Mouse (Mus musculus): ENCODE results near the gene Gm3448. TPM values are rescaled to one million over a fixed set of nuclear protein-coding genes. Genes with fewer than 3 reads are reported as not detected.
"Not testable (repeated sequence)": the region's sequence is repeated elsewhere in the genome, so short reads cannot be mapped to it uniquely, and the experiment has no call there.

Gene Gm3448
- 4.9 and 5.1 TPM in 2 replicates for polyA plus RNA-seq (2015; fragmentation: Nextera tagmentation; extraction: Ambion mirVana)

DNA sequence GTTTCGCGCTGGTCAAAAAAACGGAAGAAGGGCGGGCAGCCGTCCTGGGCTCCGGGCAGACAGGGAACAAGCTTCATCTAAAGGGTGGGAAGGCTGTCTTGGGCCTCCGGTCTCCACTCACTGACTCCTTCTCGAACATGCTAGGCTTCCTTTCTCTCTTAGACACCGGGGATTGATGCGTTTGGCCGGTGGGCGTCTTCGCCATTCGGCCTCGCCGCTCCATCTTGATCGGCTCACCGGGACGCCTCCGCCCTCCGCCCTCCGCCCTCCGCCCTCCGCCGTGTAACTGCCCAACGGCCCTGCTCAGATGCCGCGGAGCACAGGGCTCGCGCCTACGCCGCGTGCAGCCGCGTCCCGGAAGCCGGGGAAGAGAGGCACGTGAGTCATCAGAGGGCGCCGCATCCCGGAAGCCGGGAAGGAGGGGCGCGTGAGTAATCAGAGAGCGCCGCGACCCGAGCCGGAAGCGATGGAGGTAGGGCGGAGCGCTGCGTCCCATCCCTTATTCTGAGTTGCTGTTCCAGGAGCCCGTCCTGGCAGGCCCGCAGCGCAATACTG is at the start of gene Gm3448, which contains the start of the genes Ermard and Tcte3:
TSS of gene Gm3448 (minus strand) at position 363 of the 555 bp plus-strand sequence.
TSS of gene Ermard (plus strand) at position 34 of the 555 bp plus-strand sequence.
TSS of gene Tcte3 (minus strand) at position 314 of the 555 bp plus-strand sequence.
- H3K4me3 ChIP-seq; H3K9me3 ChIP-seq; H3K4me1 ChIP-seq (replicated peaks); H3K9ac ChIP-seq; H3K27ac ChIP-seq; H3K27me3 ChIP-seq; H3K36me3 ChIP-seq; H3K4me2 ChIP-seq: not testable (repeated sequence)
- WGBS = 0% methylated on average over 17 of the region's 56 CpGs
- ATAC-seq (ENCODE audit: low FRiP score) = peak; percentile 98

DNA sequence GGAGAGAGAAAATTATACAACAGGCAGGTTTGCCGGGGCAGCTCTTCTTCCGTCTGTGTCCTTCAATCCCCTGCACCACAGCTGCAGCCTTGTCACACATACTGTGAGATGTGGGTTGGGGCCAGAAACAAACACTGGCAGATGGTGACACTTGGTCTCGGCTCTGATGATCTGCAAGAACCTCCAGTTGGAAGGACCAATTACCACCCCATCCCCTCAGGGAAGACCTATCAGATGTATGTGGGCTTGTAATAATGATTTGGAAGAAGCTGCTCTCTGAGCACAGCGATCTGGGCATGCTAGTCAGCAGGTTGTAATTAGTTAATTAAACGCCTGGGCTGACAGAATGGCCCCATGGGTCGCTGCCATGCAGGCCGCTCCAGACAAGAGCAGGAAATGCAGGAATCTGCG is 47.3 kb upstream of the Gm3448 start:
- Histone ChIP-seq H3K36me3 (no peaks in the 10 kb centered on the region), H3K9me3 (no peaks in the 10 kb centered on the region), H3K27ac (peak overlapping the region; percentile 78), H3K27me3 (peaks cover 7% of the 10 kb centered on the region; the same call in 1 of the 2 replicates), H3K4me1 (replicated peaks) (peaks cover 35% of the 10 kb centered on the region), H3K4me2 (peak overlapping the region; percentile 21), H3K4me3 (0 out of 2 replicates have a peak overlapping the region, but pooled peaks have one; percentile 3), H3K9ac (peak overlapping the region; percentile 49; the same call in 1 of the 2 replicates)
- ATAC-seq (ENCODE audit: low FRiP score) = peak; percentile 87
- WGBS = 13% methylated on average over 8 of the region's 8 CpGs

DNA sequence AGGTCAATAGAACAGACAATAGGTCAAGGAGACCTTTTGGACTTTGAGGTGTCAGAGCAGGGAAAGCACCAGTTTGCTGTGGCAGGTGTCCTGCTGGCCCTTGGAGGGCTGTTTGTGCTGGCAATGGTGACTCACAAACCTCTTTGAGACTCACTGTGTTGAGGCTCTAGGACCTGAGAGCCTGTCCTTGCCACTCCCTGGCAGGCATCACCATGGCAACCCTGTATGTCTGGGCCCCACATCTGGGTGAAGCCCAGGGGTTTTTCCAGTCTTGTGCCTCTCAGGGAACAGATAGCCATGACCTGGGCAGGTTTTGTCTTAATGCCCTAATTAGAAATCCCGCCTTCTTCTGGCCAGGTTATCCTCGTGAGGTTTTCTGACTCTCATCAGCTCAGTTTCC is 46.8 kb upstream of the Gm3448 start:
- 19% methylated on average over 2 of the region's 2 CpGs for WGBS
- H3K4me2 ChIP-seq = peak overlapping the region; percentile 20

DNA sequence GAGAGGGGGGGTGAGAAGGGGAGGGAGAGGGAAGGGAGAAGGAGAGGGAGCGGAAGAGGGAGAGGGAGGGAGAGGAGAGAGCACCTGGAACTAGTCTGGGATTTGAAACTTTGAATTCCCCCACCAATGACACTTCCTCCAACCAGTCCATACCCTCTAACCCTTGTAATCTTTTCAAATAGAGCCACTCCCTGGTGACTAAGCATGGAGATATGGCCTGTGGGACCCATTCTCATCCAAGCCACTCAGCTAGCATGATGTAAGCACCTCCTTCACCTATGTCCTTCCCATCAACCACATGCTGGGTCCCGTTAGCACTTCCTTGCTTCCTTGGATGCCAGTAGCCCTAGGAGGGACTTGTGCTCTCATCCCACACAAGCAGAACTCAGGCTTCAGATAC is 43.7 kb upstream of the Gm3448 start:
- ATAC-seq (ENCODE audit: low FRiP score) = no peak
- Histone ChIP-seq H3K36me3 (no peaks in the 10 kb centered on the region), H3K27ac (no peak overlapping the region), H3K4me1 (replicated peaks) (peaks cover 31% of the 10 kb centered on the region), H3K4me3 (no peak overlapping the region), H3K9ac (no peak overlapping the region), H3K9me3 (no peaks in the 10 kb centered on the region), H3K4me2 (no peak overlapping the region), H3K27me3 (peaks cover 5% of the 10 kb centered on the region; the same call in 1 of the 2 replicates)
- 76% methylated on average over 2 of the region's 2 CpGs for WGBS

More for the DNA sequence above, 46.8 kb upstream of the Gm3448 start:
- Histone ChIP-seq H3K4me3 (no peak overlapping the region), H3K4me1 (replicated peaks) (peaks cover 31% of the 10 kb centered on the region), H3K9me3 (no peaks in the 10 kb centered on the region), H3K9ac (0 out of 2 replicates have a peak overlapping the region, but pooled peaks have one; percentile 49), H3K36me3 (no peaks in the 10 kb centered on the region), H3K27ac (peak overlapping the region; percentile 78), H3K27me3 (peaks cover 7% of the 10 kb centered on the region; the same call in 1 of the 2 replicates)
- peak; percentile 68 for ATAC-seq (ENCODE audit: low FRiP score)

DNA sequence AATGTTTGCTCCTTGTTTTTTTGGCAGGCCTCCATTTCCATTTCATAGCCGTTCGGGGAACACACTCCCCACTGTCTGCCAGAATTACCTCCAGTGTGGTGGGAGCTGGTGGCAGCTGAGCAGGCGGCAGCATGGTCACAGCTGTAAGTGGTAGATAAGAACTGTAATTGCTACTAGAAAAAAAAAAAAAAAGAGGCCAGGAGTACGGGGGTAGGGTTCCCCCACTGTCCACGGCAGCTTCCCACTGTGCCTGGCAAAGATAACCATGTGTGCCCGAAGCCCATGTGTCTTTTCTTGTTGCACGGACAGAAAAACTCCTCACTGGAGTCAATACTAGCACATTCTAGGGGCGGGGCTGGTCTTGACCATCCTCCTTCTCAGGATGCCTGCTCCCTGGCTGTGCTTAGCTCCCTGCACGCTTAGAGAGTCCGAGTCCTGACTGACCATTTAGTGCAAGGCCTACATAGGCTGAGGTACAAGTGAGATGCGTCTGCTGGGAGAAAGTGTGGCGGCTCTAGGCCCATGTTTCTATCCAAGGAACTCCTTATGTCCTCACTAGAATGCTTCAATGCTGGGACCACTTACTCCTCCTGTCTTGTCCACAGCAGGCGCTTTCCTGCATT is 43.0 kb upstream of the Gm3448 start:
- peaks cover 9% of the 10 kb centered on the region; the same call in 1 of the 2 replicates for H3K27me3 ChIP-seq
- H3K36me3 ChIP-seq = no peaks in the 10 kb centered on the region
- H3K4me1 ChIP-seq (replicated peaks) = peaks cover 28% of the 10 kb centered on the region
- H3K4me2 ChIP-seq = no peak overlapping the region
- no peaks in the 10 kb centered on the region for H3K9me3 ChIP-seq
- no peak overlapping the region for H3K27ac ChIP-seq
- H3K9ac ChIP-seq = no peak overlapping the region
- no peak overlapping the region for H3K4me3 ChIP-seq
- no peak for ATAC-seq (ENCODE audit: low FRiP score)
- 60% methylated on average over 13 of the region's 13 CpGs for WGBS

DNA sequence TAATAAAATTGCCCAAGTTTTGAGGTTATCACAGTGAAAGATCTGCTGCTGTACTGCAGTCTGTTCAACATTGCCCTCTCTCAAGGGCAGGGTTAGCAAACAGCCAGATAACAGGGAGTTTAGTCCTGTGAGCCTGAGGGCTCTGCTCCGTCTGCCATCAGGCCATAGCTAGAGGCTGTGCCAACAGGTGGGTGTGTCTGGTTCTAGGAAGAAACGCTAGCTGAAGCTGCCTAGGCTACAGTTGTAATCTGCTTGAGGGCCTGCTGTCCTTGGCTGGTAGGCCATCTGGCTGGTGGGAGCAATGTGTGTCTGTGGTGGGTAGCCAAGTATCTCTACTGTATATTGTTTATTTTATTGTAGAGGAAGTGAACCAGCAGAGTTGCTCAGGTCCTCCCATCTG is 36.2 kb upstream of the Gm3448 start:
- WGBS = 57% methylated on average over 2 of the region's 2 CpGs
- Histone ChIP-seq H3K9ac (no peak overlapping the region), H3K4me3 (no peak overlapping the region), H3K9me3 (no peaks in the 10 kb centered on the region), H3K4me2 (no peak overlapping the region), H3K27ac (no peak overlapping the region), H3K4me1 (replicated peaks) (no peaks in the 10 kb centered on the region), H3K27me3 (peaks cover 19% of the 10 kb centered on the region), H3K36me3 (no peaks in the 10 kb centered on the region)
- ATAC-seq (ENCODE audit: low FRiP score) = no peak

DNA sequence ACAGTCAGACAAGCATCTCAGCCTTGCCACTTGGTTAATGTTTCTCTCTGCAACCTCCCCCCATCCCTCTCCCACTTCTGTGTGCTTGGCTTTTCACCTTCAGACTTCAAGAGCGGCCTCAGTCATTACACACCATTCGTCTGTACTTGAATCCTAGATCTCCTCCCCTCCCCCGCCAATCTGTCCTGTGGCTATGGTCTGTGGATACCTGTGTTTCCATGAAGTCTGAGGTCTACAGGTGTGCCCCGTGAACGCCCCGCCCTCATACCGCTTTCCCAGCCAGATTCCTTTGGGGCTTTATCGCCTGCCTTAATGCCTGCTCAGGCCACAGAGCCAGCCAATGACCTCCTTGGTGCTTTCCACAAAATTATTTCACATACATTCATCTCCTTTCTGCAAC is 33.7 kb upstream of the Gm3448 start:
- Histone ChIP-seq H3K4me3 (no peak overlapping the region), H3K36me3 (no peaks in the 10 kb centered on the region), H3K4me1 (replicated peaks) (no peaks in the 10 kb centered on the region), H3K27me3 (peaks cover 18% of the 10 kb centered on the region; the same call in 1 of the 2 replicates), H3K9ac (no peak overlapping the region), H3K9me3 (no peaks in the 10 kb centered on the region), H3K27ac (no peak overlapping the region), H3K4me2 (no peak overlapping the region)
- 84% methylated on average over 8 of the region's 8 CpGs for WGBS
- no peak for ATAC-seq (ENCODE audit: low FRiP score)

DNA sequence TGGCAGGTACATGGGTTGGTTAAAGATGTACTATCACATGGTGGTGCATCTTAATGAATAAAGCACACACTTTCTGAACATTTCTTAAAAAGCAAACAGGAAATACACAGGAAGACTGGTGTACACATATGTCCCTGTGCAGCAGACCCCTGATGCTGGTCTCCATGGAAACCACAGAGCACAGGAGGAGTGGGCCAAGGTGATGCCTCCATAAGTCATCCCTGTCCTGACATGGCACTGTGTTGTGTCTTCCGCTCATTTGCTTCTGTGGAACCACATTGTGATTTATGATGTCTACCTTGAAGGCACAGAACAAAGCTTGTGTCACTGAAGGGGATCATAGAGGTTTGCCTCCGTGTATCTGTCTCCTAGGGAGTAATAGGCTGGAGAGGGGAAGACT is 30.9 kb upstream of the Gm3448 start:
- Histone ChIP-seq H3K27ac (no peak overlapping the region), H3K4me1 (replicated peaks) (no peaks in the 10 kb centered on the region), H3K36me3 (no peaks in the 10 kb centered on the region), H3K9ac (no peak overlapping the region), H3K4me3 (no peak overlapping the region), H3K9me3 (no peaks in the 10 kb centered on the region), H3K27me3 (peaks cover 9% of the 10 kb centered on the region; the same call in 1 of the 2 replicates), H3K4me2 (no peak overlapping the region)
- 64% methylated on average over 2 of the region's 2 CpGs for WGBS
- peak; percentile 63; the same call in 1 of the 2 replicates for ATAC-seq (ENCODE audit: low FRiP score)

DNA sequence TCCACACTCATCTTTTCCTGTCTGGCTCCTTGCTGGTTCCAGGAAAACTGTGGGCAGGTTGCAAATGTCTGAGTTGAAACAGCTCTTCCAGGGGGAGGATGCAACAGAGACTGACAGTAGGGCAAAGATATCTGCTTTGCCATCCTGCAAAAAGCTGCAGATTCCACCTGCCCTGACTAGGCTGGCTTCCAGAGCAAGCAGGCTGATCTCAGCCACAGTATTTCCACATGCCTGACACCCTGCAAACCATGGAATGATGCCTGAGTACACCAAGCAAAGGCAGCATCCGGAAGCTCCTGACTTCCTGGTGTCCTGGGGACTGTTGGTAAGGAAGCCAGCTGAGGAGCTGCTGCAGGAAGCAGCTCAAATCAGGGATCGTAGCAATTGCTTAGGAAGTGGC is 27.8 kb upstream of the Gm3448 start:
- Histone ChIP-seq H3K4me2 (no peak overlapping the region), H3K4me3 (no peak overlapping the region), H3K36me3 (no peaks in the 10 kb centered on the region), H3K9ac (no peak overlapping the region), H3K9me3 (no peaks in the 10 kb centered on the region), H3K27ac (no peak overlapping the region), H3K4me1 (replicated peaks) (peaks cover 12% of the 10 kb centered on the region), H3K27me3 (no peaks in the 10 kb centered on the region)
- 75% methylated on average over 2 of the region's 2 CpGs for WGBS
- ATAC-seq (ENCODE audit: low FRiP score) = no peak

DNA sequence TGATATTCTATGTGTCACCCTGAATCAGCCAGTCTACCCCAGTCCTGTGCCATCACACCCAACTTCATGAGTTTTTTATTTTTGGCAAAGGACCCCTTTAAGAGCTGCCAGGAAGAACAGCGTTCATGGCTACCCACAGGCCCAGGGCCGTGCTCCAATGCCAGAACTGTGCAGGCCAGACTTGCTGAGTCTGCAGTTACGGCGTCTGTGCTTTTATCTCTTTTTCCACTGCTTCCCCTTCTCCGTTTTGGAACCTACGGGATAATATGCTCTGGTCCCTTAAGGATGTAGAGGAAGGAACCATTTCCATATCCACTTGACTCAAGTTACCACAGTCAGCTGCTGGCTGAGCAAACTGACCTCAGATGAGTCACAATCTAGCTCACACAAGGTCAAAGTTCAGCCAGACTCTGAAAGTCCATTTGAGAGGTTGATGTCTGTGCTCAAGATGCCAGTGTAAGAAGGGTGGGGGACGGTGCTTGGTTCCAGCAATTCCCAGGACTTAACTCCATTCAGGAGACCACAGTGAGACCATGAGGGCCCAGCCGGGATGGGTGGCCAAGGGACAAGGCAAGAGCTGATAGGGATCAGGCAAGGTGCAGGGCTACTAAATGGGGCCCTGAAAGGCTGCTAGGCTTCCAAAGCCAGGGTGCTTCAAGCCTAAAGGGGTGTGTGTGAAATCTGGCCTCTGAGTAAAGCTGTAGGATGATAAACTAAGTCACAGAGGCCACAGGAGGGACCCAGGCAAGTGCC is 26.9 kb upstream of the Gm3448 start:
- no peak overlapping the region for H3K4me3 ChIP-seq
- H3K9me3 ChIP-seq = no peaks in the 10 kb centered on the region
- peaks cover 7% of the 10 kb centered on the region for H3K36me3 ChIP-seq
- no peak for ATAC-seq (ENCODE audit: low FRiP score)
- peaks cover 12% of the 10 kb centered on the region for H3K4me1 ChIP-seq (replicated peaks)
- H3K9ac ChIP-seq = no peak overlapping the region
- WGBS = 82% methylated on average over 8 of the region's 8 CpGs
- H3K4me2 ChIP-seq = no peak overlapping the region
- no peaks in the 10 kb centered on the region for H3K27me3 ChIP-seq
- no peak overlapping the region for H3K27ac ChIP-seq

DNA sequence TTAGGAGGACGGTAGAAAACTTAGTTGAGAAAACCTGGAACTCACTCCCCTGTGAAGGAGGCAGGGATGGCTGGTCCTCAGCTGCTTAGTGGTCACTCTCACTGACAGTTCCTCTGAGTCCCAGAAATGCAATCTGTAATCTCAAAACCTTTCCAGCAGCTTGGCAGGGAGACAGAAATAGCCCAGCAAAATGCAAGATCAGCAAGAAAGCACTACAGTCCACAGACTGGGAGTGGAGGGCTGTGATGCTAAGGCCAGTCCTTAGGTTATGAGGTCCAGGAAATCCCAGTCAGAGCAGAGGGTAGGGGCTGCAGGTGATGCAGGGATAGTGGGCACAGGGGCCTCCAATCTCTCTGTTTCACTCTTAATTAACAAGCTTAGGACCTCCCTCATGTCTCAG is 25.6 kb upstream of the Gm3448 start:
- 68% methylated on average over 1 of the region's 1 CpGs for WGBS
- Histone ChIP-seq H3K9ac (peak overlapping the region; percentile 24; the same call in 1 of the 2 replicates), H3K4me3 (no peak overlapping the region), H3K27ac (no peak overlapping the region), H3K27me3 (no peaks in the 10 kb centered on the region), H3K4me1 (replicated peaks) (peaks cover 12% of the 10 kb centered on the region), H3K9me3 (no peaks in the 10 kb centered on the region), H3K4me2 (no peak overlapping the region), H3K36me3 (peaks cover 20% of the 10 kb centered on the region)
- no peak for ATAC-seq (ENCODE audit: low FRiP score)

DNA sequence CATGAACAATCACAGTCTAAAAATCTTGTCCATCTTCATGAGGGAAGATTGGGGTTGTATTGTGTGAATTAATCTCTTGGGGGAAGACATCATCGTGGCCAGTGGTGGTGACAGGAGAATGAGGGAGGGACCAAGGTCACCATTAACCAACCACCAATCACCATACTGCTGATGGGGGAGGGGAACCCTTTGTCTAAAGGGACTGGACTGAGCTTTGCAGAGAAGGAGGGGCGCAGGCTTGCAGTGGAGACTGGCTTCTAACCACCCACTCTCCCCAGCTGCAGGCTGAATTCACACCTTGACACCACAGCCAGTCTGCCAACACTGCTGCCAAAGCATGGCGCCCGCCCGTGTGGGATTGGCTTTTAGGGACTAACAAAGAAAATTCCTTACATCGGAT is 24.7 kb upstream of the Gm3448 start:
- peak; percentile 86 for ATAC-seq (ENCODE audit: low FRiP score)
- H3K27me3 ChIP-seq = no peaks in the 10 kb centered on the region
- peak overlapping the region; percentile 43 for H3K9ac ChIP-seq
- WGBS = 37% methylated on average over 6 of the region's 6 CpGs
- peaks cover 29% of the 10 kb centered on the region for H3K36me3 ChIP-seq
- peak overlapping the region; percentile 7; the same call in 1 of the 2 replicates for H3K4me3 ChIP-seq
- H3K27ac ChIP-seq = peak overlapping the region; percentile 67
- peaks cover 12% of the 10 kb centered on the region for H3K4me1 ChIP-seq (replicated peaks)
- no peaks in the 10 kb centered on the region for H3K9me3 ChIP-seq
- peak overlapping the region; percentile 44 for H3K4me2 ChIP-seq

All from hindbrain, embryonic 13.5 days (tissue).